9 mouse cellular contexts compared by ENCODE assay signal in genomic region chr11:108910903-108911302, GRCm38 (mm10). TPM values are rescaled to one million over a fixed set of nuclear protein-coding genes. Genes with fewer than 3 reads are reported as not detected.
DNase-seq lines count a peak whose midpoint lies in the region; ATAC-seq lines count a peak whose summit lies in the region.
"Had no signal": no experiment of that assay in that cellular context is flagged by ENCODE, and none has a peak within 500 bp of the region (broad histone marks: within the 10 kb centered on the region; RNA-seq: fewer than 3 reads in every experiment).

No protein-coding gene starts in this region.

- H3K27ac ChIP-seq in heart, embryonic 15.5 days, result no peak overlapping the region
- no peak overlapping the region for H3K27ac ChIP-seq in liver, embryonic 13.5 days
- H3K27ac ChIP-seq in stomach, embryonic 15.5 days, result no peak overlapping the region
- no peak overlapping the region for H3K27ac ChIP-seq in hindbrain, embryonic 16.5 days (ENCODE audit: low read depth, low read length)

- WGBS in heart, embryonic 15.5 days, result 23% methylated on average over 7 of the region's 7 CpGs
- 6% methylated on average over 7 of the region's 7 CpGs for WGBS in liver, embryonic 13.5 days (ENCODE audit: insufficient replicate concordance)
- WGBS in stomach, embryonic 15.5 days, result 35% methylated on average over 7 of the region's 7 CpGs
- 51% methylated on average over 7 of the region's 7 CpGs for WGBS in hindbrain, embryonic 16.5 days

- intact Hi-C loops in heart, postnatal 10 days (cut with DNase I), result no loop called here

- no peak for ATAC-seq in heart, embryonic 15.5 days (replicated peaks; ENCODE audit: insufficient number of reproducible peaks, insufficient read depth, low FRiP score, low read depth)
- ATAC-seq in liver, embryonic 13.5 days (ENCODE audit: low read depth), result peak; percentile 68
- ATAC-seq in stomach, embryonic 15.5 days (ENCODE audit: insufficient read depth, low FRiP score, low read depth), result 0 out of 2 replicates have a peak, but pooled peaks have one; percentile 24
- no peak for ATAC-seq in hindbrain, embryonic 16.5 days

- no peaks in the 10 kb centered on the region for H3K36me3 ChIP-seq in heart, embryonic 15.5 days
- H3K36me3 ChIP-seq in liver, embryonic 13.5 days, result no peaks in the 10 kb centered on the region
- no peaks in the 10 kb centered on the region for H3K36me3 ChIP-seq in stomach, embryonic 15.5 days
- no peaks in the 10 kb centered on the region for H3K36me3 ChIP-seq in hindbrain, embryonic 16.5 days (ENCODE audit: control insufficient read depth, insufficient read depth, low read length)

- no peak overlapping the region for H3K4me3 ChIP-seq in heart, embryonic 15.5 days
- H3K4me3 ChIP-seq in liver, embryonic 13.5 days (replicated peaks), result no peak overlapping the region
- no peak overlapping the region for H3K4me3 ChIP-seq in stomach, embryonic 15.5 days (replicated peaks)
- H3K4me3 ChIP-seq in hindbrain, embryonic 16.5 days (ENCODE audit: low read length), result no peak overlapping the region
- H3K4me3 ChIP-seq: erythroblast, embryonic 14.5 days had no signal

- no peak overlapping the region for H3K9ac ChIP-seq in heart, embryonic 15.5 days
- no peak overlapping the region for H3K9ac ChIP-seq in liver, embryonic 13.5 days
- no peak overlapping the region for H3K9ac ChIP-seq in stomach, embryonic 15.5 days
- no peak overlapping the region for H3K9ac ChIP-seq in hindbrain, embryonic 16.5 days (ENCODE audit: low read depth, low read length)

- peak overlapping the region; percentile 64 for H3K4me2 ChIP-seq in heart, embryonic 15.5 days
- peak overlapping the region; percentile 44 for H3K4me2 ChIP-seq in liver, embryonic 13.5 days
- peak overlapping the region; percentile 49 for H3K4me2 ChIP-seq in stomach, embryonic 15.5 days
- no peak overlapping the region for H3K4me2 ChIP-seq in hindbrain, embryonic 16.5 days (ENCODE audit: low read length)

- no peak for DNase-seq in heart, postnatal 10 days
- peak; percentile 88 for DNase-seq in ZHBTc4 (ENCODE audit: low read depth, low spot score)
- peak; percentile 11 for DNase-seq in liver, embryonic 13.5 days
- DNase-seq in layer of hippocampus, postnatal 25 days (ENCODE audit: extremely low spot score in 1 of 2, low spot score in 1 of 2), result no peak
- no peak for DNase-seq in right cerebral cortex, postnatal 25 days

- H3K27me3 ChIP-seq in heart, embryonic 15.5 days, result peaks cover 25% of the 10 kb centered on the region
- peaks cover 30% of the 10 kb centered on the region for H3K27me3 ChIP-seq in liver, embryonic 13.5 days
- H3K27me3 ChIP-seq in stomach, embryonic 15.5 days (replicated peaks), result no peaks in the 10 kb centered on the region; the same call in 1 of the 2 replicates
- no peaks in the 10 kb centered on the region for H3K27me3 ChIP-seq in hindbrain, embryonic 16.5 days (replicated peaks; ENCODE audit: control insufficient read depth, insufficient read depth, low read length)

- H3K4me1 ChIP-seq in heart, embryonic 15.5 days (replicated peaks), result peaks cover 14% of the 10 kb centered on the region
- peaks cover 16% of the 10 kb centered on the region for H3K4me1 ChIP-seq in liver, embryonic 13.5 days (replicated peaks)
- H3K4me1 ChIP-seq in stomach, embryonic 15.5 days, result peaks cover 6% of the 10 kb centered on the region; the same call in 1 of the 2 replicates
- H3K4me1 ChIP-seq in hindbrain, embryonic 16.5 days (ENCODE audit: control insufficient read depth, insufficient read depth, low read depth, low read length), result no peaks in the 10 kb centered on the region; the same call in 1 of the 2 replicates

- H3K9me3 ChIP-seq in heart, embryonic 15.5 days (replicated peaks), result no peaks in the 10 kb centered on the region
- H3K9me3 ChIP-seq in liver, embryonic 13.5 days (replicated peaks), result no peaks in the 10 kb centered on the region
- no peaks in the 10 kb centered on the region for H3K9me3 ChIP-seq in stomach, embryonic 15.5 days
- H3K9me3 ChIP-seq in hindbrain, embryonic 16.5 days (ENCODE audit: control insufficient read depth, low read length), result no peaks in the 10 kb centered on the region

RNA-seq across cellular contexts. Expression of gene Axin2, which starts 9.2 kb away (rescaled TPM):
- 1.7 and 2.3 TPM in 2 replicates for polyA plus RNA-seq in heart, embryonic 15.5 days (2015; fragmentation: Nextera tagmentation; extraction: Ambion mirVana)
- 1 to 10 TPM; 5.4 to 6.0 TPM for total RNA-seq in heart, postnatal 10 days (2021)
- polyA plus RNA-seq in liver, embryonic 13.5 days (2015; fragmentation: Nextera tagmentation; extraction: Ambion mirVana), result 0.43 and 0.51 TPM in 2 replicates
- polyA plus RNA-seq in stomach, embryonic 15.5 days (2015; fragmentation: Nextera tagmentation; extraction: Ambion mirVana), result 3.4 and 3.8 TPM in 2 replicates
- 10 to 100 TPM; 24.6 to 29.6 TPM for total RNA-seq in layer of hippocampus, postnatal 25 days (2021)
- 7.2 and 7.7 TPM in 2 replicates for polyA plus RNA-seq in hindbrain, embryonic 16.5 days (2015; fragmentation: Nextera tagmentation; extraction: Ambion mirVana)

Comparison
In these comparisons a context has a peak if more than half of its experiments do, and no peak if none do; other contexts are left out.
1. ATAC-seq: peak in liver, embryonic 13.5 days (single experiment) and stomach, embryonic 15.5 days (single experiment); none in heart, embryonic 15.5 days (single experiment) and hindbrain, embryonic 16.5 days (single experiment).
2. DNase-seq: peak in ZHBTc4 (single experiment) and liver, embryonic 13.5 days (single experiment); none in heart, postnatal 10 days (0 of 2), layer of hippocampus, postnatal 25 days (0 of 2) and right cerebral cortex, postnatal 25 days (single experiment).